Mouse (Mus musculus): ENCODE data around the gene Slc7a10.

- no peak for TF ChIP-seq CTCF (IDR thresholded peaks at IDR 0.05; ENCODE audit: borderline replicate concordance, control insufficient read depth, extremely low read depth, insufficient read depth, low read length, poor library complexity)
- no peak for TF ChIP-seq POLR2A (IDR thresholded peaks at IDR 0.05; ENCODE audit: control insufficient read depth, extremely low read depth, insufficient read depth, low read length, poor library complexity)
These were observed 22.1 kb upstream of the Slc7a10 start for GRCm38 (mm10) chr7:35164131-35164530.
